Mouse (Mus musculus): ENCODE measurements at regions not wholly inside any gene's neighbourhood (a gene's known extent, or its start where the extent isn't known, plus 50 kb on each side); places are given as distances from the start of the nearest gene placed in this dataset.

GRCm38 (mm10) chr14:108334879-108335278 is 579.1 kb downstream of the Slitrk1 start:
- DNase-seq (ENCODE audit: low read depth, low spot score), result no peak

GRCm38 (mm10) chr14:108326425-108326824 is 587.5 kb downstream of the Slitrk1 start:
- no peak for DNase-seq (ENCODE audit: low read depth, low spot score)

- no peak for DNase-seq (ENCODE audit: low read depth, low spot score)
These were observed 590.5 kb downstream of the Slitrk1 start for GRCm38 (mm10) chr14:108323364-108324037.

- DNase-seq (ENCODE audit: low read depth, low spot score), result no peak
These were observed 606.3 kb downstream of the Slitrk1 start for GRCm38 (mm10) chr14:108307627-108308026.

- DNase-seq (ENCODE audit: low read depth, low spot score), result no peak
These were observed 634.3 kb downstream of the Slitrk1 start for GRCm38 (mm10) chr14:108279630-108280029.

- DNase-seq (ENCODE audit: low read depth, low spot score), result no peak
These were observed 652.9 kb downstream of the Slitrk1 start for GRCm38 (mm10) chr14:108261083-108261482.

GRCm38 (mm10) chr14:108247365-108247764 is 666.6 kb downstream of the Slitrk1 start:
- DNase-seq (ENCODE audit: low read depth, low spot score), result no peak

GRCm38 (mm10) chr14:108225483-108226124 is 688.4 kb downstream of the Slitrk1 start:
- no peak for DNase-seq (ENCODE audit: low read depth, low spot score)

- DNase-seq (ENCODE audit: low read depth, low spot score), result no peak
These were observed 704.7 kb downstream of the Slitrk1 start for GRCm38 (mm10) chr14:108209246-108209645.

- no peak for DNase-seq (ENCODE audit: low read depth, low spot score)
These were observed 714.8 kb downstream of the Slitrk1 start for GRCm38 (mm10) chr14:108199133-108199532.

- DNase-seq (ENCODE audit: low read depth, low spot score), result no peak
These were observed 733.0 kb downstream of the Slitrk1 start for GRCm38 (mm10) chr14:108180920-108181319.

GRCm38 (mm10) chr14:108175275-108175860 is 738.6 kb downstream of the Slitrk1 start:
- no peak for DNase-seq (ENCODE audit: low read depth, low spot score)

GRCm38 (mm10) chr14:108152981-108153380 is 761.0 kb downstream of the Slitrk1 start:
- no peak for DNase-seq (ENCODE audit: low read depth, low spot score)

- no peak for DNase-seq (ENCODE audit: low read depth, low spot score)
These were observed 790.8 kb downstream of the Slitrk1 start for GRCm38 (mm10) chr14:108123147-108123546.

GRCm38 (mm10) chr14:108105009-108105408 is 808.9 kb downstream of the Slitrk1 start:
- DNase-seq (ENCODE audit: low read depth, low spot score), result no peak

- DNase-seq (ENCODE audit: low read depth, low spot score), result no peak
These were observed 823.0 kb downstream of the Slitrk1 start for GRCm38 (mm10) chr14:108090965-108091364.

GRCm38 (mm10) chr14:108049997-108050396 is 864.0 kb downstream of the Slitrk1 start:
- no peak for DNase-seq (ENCODE audit: low read depth, low spot score)

- no peak for DNase-seq (ENCODE audit: low read depth, low spot score)
These were observed 878.0 kb downstream of the Slitrk1 start for GRCm38 (mm10) chr14:108035959-108036358.

GRCm38 (mm10) chr14:108034162-108034561 is 879.8 kb downstream of the Slitrk1 start:
- DNase-seq (ENCODE audit: low read depth, low spot score), result no peak

GRCm38 (mm10) chr14:108022551-108022950 is 891.4 kb downstream of the Slitrk1 start:
- no peak for DNase-seq (ENCODE audit: low read depth, low spot score)

- DNase-seq (ENCODE audit: low read depth, low spot score), result no peak
These were observed 891.9 kb downstream of the Slitrk1 start for GRCm38 (mm10) chr14:108022066-108022465.

- DNase-seq (ENCODE audit: low read depth, low spot score), result no peak
These were observed 892.6 kb downstream of the Slitrk1 start for GRCm38 (mm10) chr14:108021331-108021730.

GRCm38 (mm10) chr14:107987752-107988285 is 926.1 kb downstream of the Slitrk1 start:
- no peak for DNase-seq (ENCODE audit: low read depth, low spot score)

Measured in CD4-positive helper T cell, adult 2 months (primary cell).